Mouse (Mus musculus): ENCODE measurements at regions not wholly inside any gene's neighbourhood (a gene's known extent, or its start where the extent isn't known, plus 50 kb on each side); places are given as distances from the start of the nearest gene placed in this dataset.

DNA sequence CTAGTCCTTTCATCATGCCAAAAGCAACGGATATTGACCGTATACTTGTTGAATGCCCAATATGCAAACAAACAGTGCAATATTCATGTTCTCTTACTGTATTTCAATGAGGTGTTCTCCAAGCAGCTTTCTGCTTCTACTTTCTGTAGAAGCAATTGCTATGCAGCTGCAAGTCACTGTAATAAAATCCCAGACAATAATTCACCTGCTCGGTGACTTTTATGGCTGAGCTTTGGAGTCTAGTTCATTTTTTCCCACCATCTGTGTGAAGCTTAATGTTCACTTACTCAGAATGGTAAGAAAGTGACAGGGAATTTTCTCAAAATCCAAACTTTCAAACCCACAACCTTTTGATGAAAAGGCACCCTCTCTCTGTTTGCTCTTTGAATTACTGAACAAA lies 252.8 kb downstream of the Arl4a start:
- TF ChIP-seq RAD21 (IDR thresholded peaks at IDR 0.05; ENCODE audit: low read depth, low read length) (no peak), POLR2A (IDR thresholded peaks at IDR 0.05; ENCODE audit: control insufficient read depth in 1 of 2, insufficient read depth in 1 of 2, low read depth in 1 of 2, low read length in 2 of 2, poor library complexity in 1 of 2) (no peak), TCF12 (IDR thresholded peaks at IDR 0.05; ENCODE audit: low read depth, low read length) (no peak), CTCF (IDR thresholded peaks at IDR 0.05 in 2 of 3, conservative IDR thresholded peaks at IDR 0.05 in 1 of 3; ENCODE audit: control insufficient read depth in 1 of 3, insufficient read depth in 1 of 3, low read depth in 2 of 3, low read length in 3 of 3, poor library complexity in 1 of 3, severe bottlenecking in 1 of 3) (no peak), NELFE (IDR thresholded peaks at IDR 0.05; ENCODE audit: low read depth, low read length) (no peak), TAL1 (IDR thresholded peaks at IDR 0.05; ENCODE audit: low read length) (no peak), MXI1 (IDR thresholded peaks at IDR 0.05; ENCODE audit: low read depth, low read length) (no peak)

All from MEL (cell line).